Mouse (Mus musculus): ENCODE results near the gene Pank2. TPM values are rescaled to one million over a fixed set of nuclear protein-coding genes. Genes with fewer than 3 reads are reported as not detected.

Pank2 gene
- 9.5 and 10.0 TPM in 2 replicates for polyA plus RNA-seq (2021; fragmentation: Nextera tagmentation)
- long read RNA-seq, experiment 1, full-length matches to known transcripts, result 11 of 33 reads
- long read RNA-seq, experiment 1, partial matches to known transcripts, result 9 of 33 reads
- long read RNA-seq, experiment 1, other reads (novel, unspliced or antisense), result 13 of 33 reads
- long read RNA-seq, experiment 2, full-length matches to known transcripts, result 73 of 121 reads
- long read RNA-seq, experiment 2, partial matches to known transcripts, result 6 of 121 reads
- long read RNA-seq, experiment 2, other reads (novel, unspliced or antisense), result 42 of 121 reads

GRCm38 (mm10) chr2:131262213-131262672, at the start of gene Pank2:
Gene Pank2 (plus strand): TSS chr2:131262495.

DNA sequence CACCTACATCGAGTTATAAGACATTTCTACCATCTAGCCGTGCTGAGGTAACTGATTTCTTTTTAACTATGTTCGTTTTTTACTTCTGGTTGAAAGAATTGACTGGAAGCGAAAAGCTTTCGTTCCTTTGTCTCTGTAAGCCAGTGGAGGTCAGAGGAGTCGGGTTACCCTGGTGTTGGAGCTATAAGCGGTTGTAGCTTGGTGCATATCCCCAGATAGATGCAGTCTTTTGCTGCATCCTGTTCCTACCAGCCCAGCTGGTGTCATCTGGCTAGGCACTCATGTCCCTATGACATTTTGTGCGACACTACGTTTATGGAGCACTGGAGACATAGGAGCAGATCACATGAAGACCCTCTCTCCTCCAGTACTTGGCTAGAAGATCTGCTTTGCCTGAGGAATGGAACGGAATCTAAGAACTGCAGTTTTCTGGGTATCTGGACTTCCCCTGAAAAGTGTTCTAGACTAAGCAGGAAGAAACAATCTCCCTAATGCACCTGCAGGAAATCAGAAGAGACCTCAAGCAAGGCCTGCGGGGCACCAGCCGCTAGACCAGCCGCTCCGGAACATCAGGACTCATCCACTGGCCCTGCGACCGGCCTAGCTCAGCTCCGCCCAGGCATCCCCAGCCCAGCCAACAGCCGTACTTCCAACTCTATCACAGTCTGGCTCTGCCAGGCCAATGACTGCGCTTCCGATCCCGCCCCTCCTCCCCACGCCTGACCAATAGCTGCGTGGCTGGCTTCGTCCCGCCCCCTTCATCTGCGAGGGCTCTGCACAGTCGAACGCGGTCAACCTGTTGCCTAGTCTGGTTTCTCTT, 28.8 kb upstream of the Pank2 start, which contains the start of gene Mavs:
Mavs (plus strand) TSS at position 757 of the 820 bp plus-strand sequence.

Small RNA genes lying within 50 kb of the gene (microRNA-seq; reads per million reads assigned to microRNA genes)
- 26.6 reads per million, percentile 45 among the genes with 10 or more reads in this experiment for gene Mir103-2

Other genes starting within 250 kb of the Pank2 start
- gene Gfra4, start 219.4 kb upstream of the Pank2 start, polyA plus RNA-seq (2021; fragmentation: Nextera tagmentation), result 139 and 167 TPM in 2 replicates
- 0.24 and 0.29 TPM in 2 replicates for gene Adam33, start 198.7 kb upstream of the Pank2 start, polyA plus RNA-seq (2021; fragmentation: Nextera tagmentation)
- 0.06 and 0.14 TPM in 2 replicates for gene Siglec1, start 175.7 kb upstream of the Pank2 start, polyA plus RNA-seq (2021; fragmentation: Nextera tagmentation)
- 1.4 and 1.6 TPM in 2 replicates for gene Hspa12b, start 135.2 kb upstream of the Pank2 start, polyA plus RNA-seq (2021; fragmentation: Nextera tagmentation)
- not detected in 2 replicates for gene Gm11037, start 129.0 kb upstream of the Pank2 start, polyA plus RNA-seq (2021; fragmentation: Nextera tagmentation)
- gene 1700037H04Rik, start 102.4 kb upstream of the Pank2 start, polyA plus RNA-seq (2021; fragmentation: Nextera tagmentation), result 67.4 and 80.6 TPM in 2 replicates
- gene Cenpb, start 82.4 kb upstream of the Pank2 start, polyA plus RNA-seq (2021; fragmentation: Nextera tagmentation), result 3.7 and 4.1 TPM in 2 replicates
- gene Cdc25b, start 75.5 kb upstream of the Pank2 start, polyA plus RNA-seq (2021; fragmentation: Nextera tagmentation), result 3.6 TPM in 2 replicates
- 3.7 and 5.3 TPM in 2 replicates for gene Spef1, start 75.2 kb upstream of the Pank2 start, polyA plus RNA-seq (2021; fragmentation: Nextera tagmentation)
- 33.1 and 34.1 TPM in 2 replicates for gene Ap5s1, start 55.4 kb upstream of the Pank2 start, polyA plus RNA-seq (2021; fragmentation: Nextera tagmentation)
- 6.0 and 6.4 TPM in 2 replicates for gene Mavs, start 28.4 kb upstream of the Pank2 start, polyA plus RNA-seq (2021; fragmentation: Nextera tagmentation)
- gene Rnf24, start 90.4 kb downstream of the Pank2 start, polyA plus RNA-seq (2021; fragmentation: Nextera tagmentation), result 16.0 and 18.6 TPM in 2 replicates
- gene Smox, start 229.0 kb downstream of the Pank2 start, polyA plus RNA-seq (2021; fragmentation: Nextera tagmentation), result 30.4 and 36.2 TPM in 2 replicates

Measured in layer of hippocampus, adult 6 months (tissue).